26 mouse cellular contexts compared by ENCODE assay signal in genomic region chr1:165932842-165933241, GRCm38 (mm10).
DNase-seq lines count a peak whose midpoint lies in the region; ATAC-seq and TF ChIP-seq lines count a peak whose summit lies in the region.
"Had no signal": no experiment of that assay in that cellular context is flagged by ENCODE, and none has a peak within 500 bp of the region (broad histone marks: within the 10 kb centered on the region; RNA-seq: fewer than 3 reads in every experiment).

No protein-coding gene starts in this region.

- no peaks in the 10 kb centered on the region for H3K36me3 ChIP-seq in CH12.LX (replicated peaks in 1 of 2; ENCODE audit: control insufficient read depth in 1 of 2, insufficient read depth in 1 of 2, low read length in 1 of 2)
- no peaks in the 10 kb centered on the region for H3K36me3 ChIP-seq in forebrain, embryonic 13.5 days (ENCODE audit: poor library complexity, severe bottlenecking)
- no peaks in the 10 kb centered on the region for H3K36me3 ChIP-seq in hindbrain, postnatal 0 days (ENCODE audit: insufficient read depth, low read length)
- H3K36me3 ChIP-seq: embryonic facial prominence, embryonic 13.5 days; kidney, embryonic 15.5 days; limb, embryonic 15.5 days had no signal

- H3K27ac ChIP-seq in left cerebral cortex, adult 2 months: no peak overlapping the region; the same call in 1 of the 2 replicates
- H3K27ac ChIP-seq in CH12.LX (ENCODE audit: insufficient read depth, low read depth): no peak overlapping the region
- no peak overlapping the region; the same call in 1 of the 2 replicates for H3K27ac ChIP-seq in forebrain, embryonic 13.5 days
- H3K27ac ChIP-seq in hindbrain, postnatal 0 days: no peak overlapping the region
- H3K27ac ChIP-seq: embryonic facial prominence, embryonic 13.5 days; gastrocnemius, adult 2 months; kidney, embryonic 15.5 days; limb, embryonic 15.5 days; liver, embryonic 14.5 days had no signal

- H3K9me3 ChIP-seq in CH12.LX (replicated peaks; ENCODE audit: low read length): no peaks in the 10 kb centered on the region
- H3K9me3 ChIP-seq in forebrain, embryonic 13.5 days (replicated peaks): no peaks in the 10 kb centered on the region
- no peaks in the 10 kb centered on the region for H3K9me3 ChIP-seq in hindbrain, postnatal 0 days (ENCODE audit: low read length)
- H3K9me3 ChIP-seq: embryonic facial prominence, embryonic 13.5 days; kidney, embryonic 15.5 days; limb, embryonic 15.5 days had no signal

- 68% methylated on average over 2 of the region's 2 CpGs for WGBS in forebrain, embryonic 13.5 days
- WGBS in hindbrain, postnatal 0 days: 76% methylated on average over 2 of the region's 2 CpGs

- H3K4me3 ChIP-seq in left cerebral cortex, adult 2 months: peak overlapping the region; percentile 21; the same call in 1 of the 2 replicates
- peak overlapping the region in 2 of 3 experiments; percentile 51 to 74 for H3K4me3 ChIP-seq in CH12.LX (replicated peaks in 1 of 3; ENCODE audit: low read depth in 2 of 3, low read length in 2 of 3, poor library complexity in 1 of 3)
- peak overlapping the region; percentile 27 for H3K4me3 ChIP-seq in forebrain, embryonic 13.5 days
- no peak overlapping the region for H3K4me3 ChIP-seq in hindbrain, postnatal 0 days (ENCODE audit: low read length)
- H3K4me3 ChIP-seq: embryonic facial prominence, embryonic 13.5 days; erythroblast, embryonic 14.5 days; gastrocnemius, adult 2 months; kidney, embryonic 15.5 days; limb, embryonic 15.5 days had no signal

- H3K4me2 ChIP-seq in CH12.LX (ENCODE audit: insufficient read depth, low read depth, poor library complexity, severe bottlenecking): peak overlapping the region; percentile 71; the same call in 1 of the 2 replicates
- peak overlapping the region; percentile 56 for H3K4me2 ChIP-seq in forebrain, embryonic 13.5 days
- H3K4me2 ChIP-seq in hindbrain, postnatal 0 days (ENCODE audit: low read depth, low read length): peak overlapping the region; percentile 44
- H3K4me2 ChIP-seq: embryonic facial prominence, embryonic 13.5 days; heart, embryonic 11.5 days; kidney, embryonic 15.5 days; limb, embryonic 15.5 days; lung, embryonic 14.5 days had no signal

- in situ Hi-C loops in CH12.LX (cut with MboI; ENCODE audit: low pct_ligation_motif_present, low pct_unique_long_range_greater_than_20kb, low sequenced_read_pairs): loop anchor here (10.0 kb wide), 1 partner anchor 62 kb away; no protein-coding TSS in a partner anchor

- intact Hi-C loops in left cerebral cortex, adult 2 months (cut with DNase I): no loop called here
- intact Hi-C loops in left cerebral cortex, postnatal 25 days (cut with DNase I): no loop called here

- peak overlapping the region; percentile 63 for H3K9ac ChIP-seq in CH12.LX (ENCODE audit: insufficient read depth, low read depth)
- no peak overlapping the region for H3K9ac ChIP-seq in forebrain, embryonic 13.5 days
- H3K9ac ChIP-seq in hindbrain, postnatal 0 days (replicated peaks; ENCODE audit: low read length): no peak overlapping the region
- H3K9ac ChIP-seq: embryonic facial prominence, embryonic 13.5 days; kidney, embryonic 15.5 days; limb, embryonic 15.5 days; liver, embryonic 14.5 days; lung, embryonic 14.5 days had no signal

- TF ChIP-seq EP300 in CH12.LX (IDR thresholded peaks at IDR 0.05; ENCODE audit: low read length): peak; percentile 90

- no peaks in the 10 kb centered on the region for H3K27me3 ChIP-seq in CH12.LX (replicated peaks)
- H3K27me3 ChIP-seq in forebrain, embryonic 13.5 days: no peaks in the 10 kb centered on the region
- H3K27me3 ChIP-seq in hindbrain, postnatal 0 days (ENCODE audit: insufficient read depth, low read length): no peaks in the 10 kb centered on the region
- H3K27me3 ChIP-seq: embryonic facial prominence, embryonic 13.5 days; kidney, embryonic 15.5 days; limb, embryonic 15.5 days had no signal

- no peak for TF ChIP-seq POLR2A in CH12.LX (IDR thresholded peaks at IDR 0.05; ENCODE audit: low read depth, low read length)

- ATAC-seq in forebrain, embryonic 13.5 days: no peak
- no peak for ATAC-seq in hindbrain, postnatal 0 days
- ATAC-seq: intestine, embryonic 16.5 days had no signal

- H3K79me2 ChIP-seq in CH12.LX (replicated peaks; ENCODE audit: control insufficient read depth, extremely low read depth, insufficient read depth, poor library complexity, severe bottlenecking): peaks cover 18% of the 10 kb centered on the region

- no peak for TF ChIP-seq CTCF in left cerebral cortex, adult 2 months (IDR thresholded peaks at IDR 0.05)
- TF ChIP-seq CTCF in CH12.LX (conservative IDR thresholded peaks at IDR 0.05 in 1 of 2, IDR thresholded peaks at IDR 0.05 in 1 of 2; ENCODE audit: low read depth in 2 of 2, low read length in 2 of 2): no peak
- TF ChIP-seq CTCF in hindbrain, postnatal 0 days (IDR thresholded peaks at IDR 0.05; ENCODE audit: low read depth): no peak

- no peak for TF ChIP-seq RAD21 in CH12.LX (IDR thresholded peaks at IDR 0.05; ENCODE audit: low read depth, low read length)

- H3K4me1 ChIP-seq in CH12.LX (ENCODE audit: control insufficient read depth in 1 of 2, insufficient read depth in 2 of 2): peaks cover 0 to 41% of the 10 kb centered on the region in 2 experiments; a peak in 3 of 4 replicates
- H3K4me1 ChIP-seq in forebrain, embryonic 13.5 days: peaks cover 48% of the 10 kb centered on the region
- H3K4me1 ChIP-seq in hindbrain, postnatal 0 days (ENCODE audit: insufficient read depth, low read length): no peaks in the 10 kb centered on the region
- H3K4me1 ChIP-seq: limb, embryonic 15.5 days had no signal

- DNase-seq in left cerebral cortex, adult 2 months (ENCODE audit: extremely low spot score in 1 of 2, low spot score in 2 of 2): no peak
- no peak for DNase-seq in left cerebral cortex, postnatal 25 days (ENCODE audit: low spot score in 2 of 2)
- peak; percentile 42 for DNase-seq in CH12.LX (ENCODE audit: extremely low read depth)
- DNase-seq in hindbrain, postnatal 0 days (ENCODE audit: low spot score): no peak
- no peak for DNase-seq in kidney, adult 18-20 months
- DNase-seq in thymus, adult 18-20 months: no peak
- DNase-seq: adrenal gland, postnatal 14 days; cerebellum, adult 8-10 months; cerebellum, postnatal 36 days; embryo, embryonic 11 days; gastrocnemius, adult 2 months; kidney, postnatal 36 days; layer of hippocampus, adult 9-11 months; left cerebral cortex, postnatal 4 days; lung, embryonic 14.5 days; retina, postnatal 1 day; right cerebral cortex, postnatal 25 days; spleen, adult 18-20 months had no signal

- dilution Hi-C loops in CH12.LX (cut with MboI; ENCODE audit: extremely low pct_ligation_motif_present, extremely low pct_unique_long_range_greater_than_20kb, low sequenced_read_pairs): no loop called here

TF ChIP-seq in CH12.LX, 34 proteins besides CTCF, POLR2A, EP300 and RAD21:
- no peak for TF ChIP-seq NELFE (IDR thresholded peaks at IDR 0.05; ENCODE audit: low read depth, low read length)
- 0 out of 2 replicates have a peak, but pooled peaks have one; percentile 30 for TF ChIP-seq MYC (IDR thresholded peaks at IDR 0.05; ENCODE audit: low read depth, low read length)
- no peak for TF ChIP-seq MAZ (IDR thresholded peaks at IDR 0.05; ENCODE audit: low read depth, low read length)
- TF ChIP-seq POLR2AphosphoS2 (IDR thresholded peaks at IDR 0.05; ENCODE audit: low read depth, low read length): no peak
- TF ChIP-seq JUND (conservative IDR thresholded peaks at IDR 0.05; ENCODE audit: low read depth, low read length): peak; percentile 85
- TF ChIP-seq USF2 (conservative IDR thresholded peaks at IDR 0.05; ENCODE audit: low read depth, low read length): no peak
- TF ChIP-seq GABPA (IDR thresholded peaks at IDR 0.05; ENCODE audit: insufficient replicate concordance, low read depth, low read length): no peak
- TF ChIP-seq SMC3 (IDR thresholded peaks at IDR 0.05; ENCODE audit: low read depth, low read length): no peak
- TF ChIP-seq TBP (conservative IDR thresholded peaks at IDR 0.05; ENCODE audit: low read depth, low read length): peak; percentile 76
- no peak for TF ChIP-seq NRF1 (IDR thresholded peaks at IDR 0.05; ENCODE audit: low read depth, low read length)
- TF ChIP-seq IRF4 (IDR thresholded peaks at IDR 0.05; ENCODE audit: low read depth, low read length): peak; percentile 78
- TF ChIP-seq E2F4 (IDR thresholded peaks at IDR 0.05; ENCODE audit: insufficient replicate concordance, low read depth, low read length): no peak
- TF ChIP-seq KAT2A (IDR thresholded peaks at IDR 0.05; ENCODE audit: insufficient replicate concordance, low read length): no peak
- no peak for TF ChIP-seq UBTF (IDR thresholded peaks at IDR 0.05; ENCODE audit: low read depth, low read length)
- TF ChIP-seq SIN3A (IDR thresholded peaks at IDR 0.05; ENCODE audit: low read length): no peak
- TF ChIP-seq TCF12 (IDR thresholded peaks at IDR 0.05; ENCODE audit: low read depth, low read length): peak; percentile 63
- peak; percentile 73 for TF ChIP-seq JUN (IDR thresholded peaks at IDR 0.05; ENCODE audit: insufficient read depth, low read depth, low read length)
